Mouse (Mus musculus) embryonic facial prominence, embryonic 15.5 days (tissue): ENCODE results near the gene Cmpk1. TPM values are rescaled to one million over a fixed set of nuclear protein-coding genes. Genes with fewer than 3 reads are reported as not detected.

ENCODE experiments used
- ATAC-seq: fragments of 200-750 bp; cut with Nextera tagmentation; 2 replicates; pipeline ENCODE4 v1.8.0; 2017; ENCODE audit warnings: low read depth, moderate TSS enrichment; ENCODE audit not compliant: insufficient number of reproducible peaks, low FRiP score, low TSS enrichment
- H3K27ac ChIP-seq: fragments of 300-500 bp; sonication (generic); replicated peaks from 2 replicates; pipeline ENCODE4 v1.5.1; 2015; ENCODE audit warnings: mild to moderate bottlenecking, inconsistent platforms
- H3K27me3 ChIP-seq: fragments of 300-500 bp; sonication (generic); 2 replicates; pipeline ENCODE4 v1.6.1; 2015; ENCODE audit warnings: inconsistent platforms
- H3K36me3 ChIP-seq: fragments of 300-500 bp; sonication (generic); 2 replicates; pipeline ENCODE4 v1.6.1; 2015; ENCODE audit warnings: mild to moderate bottlenecking, inconsistent platforms
- H3K4me1 ChIP-seq: fragments of 300-500 bp; sonication (generic); 2 replicates; pipeline ENCODE4 v1.6.1; 2015; ENCODE audit warnings: inconsistent platforms
- H3K4me2 ChIP-seq: fragments of 300-500 bp; sonication (generic); replicated peaks from 2 replicates; pipeline ENCODE4 v1.6.1; 2015; ENCODE audit warnings: mild to moderate bottlenecking, inconsistent platforms
- H3K4me3 ChIP-seq: fragments of 300-500 bp; sonication (generic); replicated peaks from 2 replicates; pipeline ENCODE4 v1.5.1; 2015; ENCODE audit warnings: mild to moderate bottlenecking, inconsistent platforms
- H3K9ac ChIP-seq: fragments of 300-500 bp; sonication (generic); 2 replicates; pipeline ENCODE4 v1.6.1; 2015; ENCODE audit warnings: inconsistent platforms
- H3K9me3 ChIP-seq: fragments of 300-500 bp; sonication (generic); replicated peaks from 2 replicates; pipeline ENCODE4 v1.6.1; 2016; ENCODE audit warnings: inconsistent platforms
- WGBS: fragments of 180-500 bp; shearing (Covaris S2); methylation state at CpG from one replicate; pipeline ENCODE4 v1.1.7; 2015; 5-methylcytosine and 5-hydroxymethylcytosine counted together
- polyA plus RNA-seq: library from polyadenylated mRNA; unstranded; fragments of >200 nt; fragmentation: Nextera tagmentation; extraction: Ambion mirVana; gene quantifications from 2 replicates; pipeline ENCODE4 v1.2.1, GENCODE M21; 2015

The Cmpk1 gene
- polyA plus RNA-seq, 1 experiment from 2014 or later, result 107 TPM

GRCm38 (mm10) chr4:114945021-114945420 is 42.0 kb downstream of the Cmpk1 start:
- H3K36me3 ChIP-seq, result no peaks in the 10 kb centered on the region
- no peak overlapping the region for H3K4me2 ChIP-seq
- 20% methylated on average over 5 of the region's 5 CpGs for WGBS
- H3K27ac ChIP-seq, result no peak overlapping the region
- peaks cover 27% of the 10 kb centered on the region for H3K4me1 ChIP-seq
- H3K9me3 ChIP-seq, result no peaks in the 10 kb centered on the region
- no peak overlapping the region for H3K4me3 ChIP-seq
- H3K9ac ChIP-seq, result no peak overlapping the region
- no peak for ATAC-seq
- peaks cover 50% of the 10 kb centered on the region for H3K27me3 ChIP-seq

GRCm38 (mm10) chr4:114942583-114942982 is 44.5 kb downstream of the Cmpk1 start:
- Histone ChIP-seq H3K27ac (no peak overlapping the region), H3K9ac (no peak overlapping the region), H3K36me3 (no peaks in the 10 kb centered on the region), H3K4me2 (no peak overlapping the region), H3K9me3 (no peaks in the 10 kb centered on the region), H3K27me3 (peaks cover 45% of the 10 kb centered on the region), H3K4me1 (peaks cover 19% of the 10 kb centered on the region), H3K4me3 (no peak overlapping the region)
- ATAC-seq, result no peak
- WGBS, result 32% methylated on average over 8 of the region's 8 CpGs

- 59% methylated on average over 4 of the region's 4 CpGs for WGBS
- no peak for ATAC-seq
Observed at GRCm38 (mm10) chr4:114942112-114942511, 44.9 kb downstream of the Cmpk1 start.

GRCm38 (mm10) chr4:114941311-114941710 is 45.7 kb downstream of the Cmpk1 start:
- Histone ChIP-seq H3K27me3 (peaks cover 38% of the 10 kb centered on the region), H3K4me1 (peaks cover 21% of the 10 kb centered on the region), H3K9me3 (no peaks in the 10 kb centered on the region), H3K9ac (no peak overlapping the region), H3K27ac (no peak overlapping the region), H3K4me3 (no peak overlapping the region), H3K4me2 (no peak overlapping the region), H3K36me3 (no peaks in the 10 kb centered on the region)
- WGBS, result 79% methylated on average over 4 of the region's 4 CpGs
- no peak for ATAC-seq

More at GRCm38 (mm10) chr4:114942112-114942511, 44.9 kb downstream of the Cmpk1 start:
- Histone ChIP-seq H3K27me3 (peaks cover 45% of the 10 kb centered on the region), H3K4me2 (no peak overlapping the region), H3K9ac (no peak overlapping the region), H3K9me3 (no peaks in the 10 kb centered on the region), H3K4me3 (no peak overlapping the region), H3K27ac (no peak overlapping the region), H3K36me3 (no peaks in the 10 kb centered on the region), H3K4me1 (peaks cover 21% of the 10 kb centered on the region)

GRCm38 (mm10) chr4:114938248-114938647 is 48.8 kb downstream of the Cmpk1 start:
- 39% methylated on average over 3 of the region's 3 CpGs for WGBS
- Histone ChIP-seq H3K27me3 (peaks cover 33% of the 10 kb centered on the region), H3K4me2 (no peak overlapping the region), H3K4me3 (no peak overlapping the region), H3K9me3 (no peaks in the 10 kb centered on the region), H3K9ac (no peak overlapping the region), H3K4me1 (peaks cover 21% of the 10 kb centered on the region), H3K27ac (no peak overlapping the region), H3K36me3 (no peaks in the 10 kb centered on the region)
- ATAC-seq, result no peak

GRCm38 (mm10) chr4:114937459-114938047 is 49.5 kb downstream of the Cmpk1 start:
- Histone ChIP-seq H3K4me2 (no peak overlapping the region), H3K9me3 (no peaks in the 10 kb centered on the region), H3K36me3 (no peaks in the 10 kb centered on the region), H3K4me3 (no peak overlapping the region), H3K27ac (no peak overlapping the region), H3K9ac (no peak overlapping the region), H3K27me3 (peaks cover 31% of the 10 kb centered on the region), H3K4me1 (peaks cover 17% of the 10 kb centered on the region)
- 14% methylated on average over 4 of the region's 4 CpGs for WGBS
- peak; percentile 84 for ATAC-seq

GRCm38 (mm10) chr4:114934188-114934587 is 52.9 kb downstream of the Cmpk1 start:
- WGBS, result 89% methylated on average over 6 of the region's 6 CpGs
- no peak for ATAC-seq
- Histone ChIP-seq H3K36me3 (no peaks in the 10 kb centered on the region), H3K27me3 (peaks cover 39% of the 10 kb centered on the region), H3K4me3 (no peak overlapping the region), H3K9ac (no peak overlapping the region), H3K27ac (no peak overlapping the region), H3K4me1 (peaks cover 12% of the 10 kb centered on the region), H3K4me2 (no peak overlapping the region), H3K9me3 (no peaks in the 10 kb centered on the region)

- Histone ChIP-seq H3K4me1 (peaks cover 10% of the 10 kb centered on the region), H3K9ac (no peak overlapping the region), H3K4me3 (no peak overlapping the region), H3K27ac (no peak overlapping the region), H3K4me2 (no peak overlapping the region), H3K36me3 (no peaks in the 10 kb centered on the region), H3K9me3 (no peaks in the 10 kb centered on the region), H3K27me3 (peaks cover 50% of the 10 kb centered on the region)
- 71% methylated on average over 4 of the region's 4 CpGs for WGBS
- ATAC-seq, result no peak
Observed at GRCm38 (mm10) chr4:114932747-114933146, 54.3 kb downstream of the Cmpk1 start.

- Histone ChIP-seq H3K9me3 (no peaks in the 10 kb centered on the region), H3K4me3 (no peak overlapping the region), H3K4me2 (no peak overlapping the region), H3K9ac (no peak overlapping the region), H3K27me3 (peaks cover 78% of the 10 kb centered on the region), H3K36me3 (no peaks in the 10 kb centered on the region), H3K4me1 (peaks cover 14% of the 10 kb centered on the region), H3K27ac (no peak overlapping the region)
- WGBS, result 29% methylated on average over 15 of the region's 15 CpGs
- no peak for ATAC-seq
Observed at GRCm38 (mm10) chr4:114929155-114929554, 57.9 kb downstream of the Cmpk1 start.

GRCm38 (mm10) chr4:114925917-114926312 is 61.1 kb downstream of the Cmpk1 start, which contains the start of gene Foxe3:
Gene Foxe3 (minus strand): TSS chr4:114926013.
- ATAC-seq, result no peak

GRCm38 (mm10) chr4:114924971-114925916 is 61.8 kb downstream of the Cmpk1 start:
- WGBS, result under 1% methylated on average over 123 of the region's 125 CpGs
- peak; percentile 46; the same call in 1 of the 2 replicates for ATAC-seq
- peak overlapping the region; percentile 46 for H3K4me3 ChIP-seq

More at GRCm38 (mm10) chr4:114925917-114926312, 61.1 kb downstream of the Cmpk1 start, which contains the start of gene Foxe3:
- Histone ChIP-seq H3K27ac (no peak within 1 kb of the TSS), H3K9me3 (no peaks in the 10 kb centered on the region), H3K27me3 (peaks cover 88% of the 10 kb centered on the region), H3K4me1 (peaks cover 11% of the 10 kb centered on the region), H3K9ac (no peak within 1 kb of the TSS; the same call in 1 of the 2 replicates), H3K4me3 (peak within 1 kb of the TSS; percentile 46), H3K4me2 (peak within 1 kb of the TSS; percentile 81), H3K36me3 (no peaks in the 10 kb centered on the region)
- 1% methylated on average over 23 of the region's 25 CpGs for WGBS

More at GRCm38 (mm10) chr4:114924971-114925916, 61.8 kb downstream of the Cmpk1 start:
- Histone ChIP-seq H3K4me1 (peaks cover 11% of the 10 kb centered on the region), H3K27me3 (peaks cover 83% of the 10 kb centered on the region), H3K9ac (no peak overlapping the region; the same call in 1 of the 2 replicates), H3K36me3 (no peaks in the 10 kb centered on the region), H3K9me3 (no peaks in the 10 kb centered on the region), H3K27ac (no peak overlapping the region), H3K4me2 (peak overlapping the region; percentile 81)
